Mouse (Mus musculus): Measurements from ENCODE around the gene Ganab. TPM values are rescaled to one million over a fixed set of nuclear protein-coding genes. Genes with fewer than 3 reads are reported as not detected.

Ganab gene
- polyA plus RNA-seq, 1 experiment from 2014 or later: 73.3 TPM

- Histone ChIP-seq H3K4me2 (ENCODE audit: low read length) (peak overlapping the region; percentile 33; the same call in 1 of the 2 replicates), H3K4me3 (ENCODE audit: low read depth, low read length) (no peak overlapping the region), H3K36me3 (ENCODE audit: control insufficient read depth, insufficient read depth, low read length) (peaks cover 59% of the 10 kb centered on the region), H3K27me3 (replicated peaks; ENCODE audit: control insufficient read depth, insufficient read depth, low read length) (no peaks in the 10 kb centered on the region), H3K27ac (ENCODE audit: low read depth, low read length) (no peak overlapping the region), H3K9me3 (replicated peaks; ENCODE audit: control insufficient read depth, low read length) (no peaks in the 10 kb centered on the region), H3K9ac (ENCODE audit: low read length) (peak overlapping the region; percentile 46), H3K4me1 (ENCODE audit: control insufficient read depth, insufficient read depth, low read length) (peaks cover 25% of the 10 kb centered on the region)
- 91% methylated on average over 6 of the region's 6 CpGs for WGBS
- ATAC-seq: no peak
- DNase-seq (ENCODE audit: low spot score): no peak
Measured at GRCm38 (mm10) chr19:8945251-8945650, 47.4 kb downstream of the Ganab start.

GRCm38 (mm10) chr19:8946929-8947328 lies 49.1 kb downstream of the Ganab start:
- WGBS: 95% methylated on average over 7 of the region's 7 CpGs
- H3K36me3 ChIP-seq (ENCODE audit: control insufficient read depth, insufficient read depth, low read length): peaks cover 76% of the 10 kb centered on the region
- peaks cover 21% of the 10 kb centered on the region for H3K4me1 ChIP-seq (ENCODE audit: control insufficient read depth, insufficient read depth, low read length)
- no peak for DNase-seq (ENCODE audit: low spot score)
- no peak overlapping the region for H3K4me2 ChIP-seq (ENCODE audit: low read length)
- no peaks in the 10 kb centered on the region for H3K9me3 ChIP-seq (replicated peaks; ENCODE audit: control insufficient read depth, low read length)
- no peak overlapping the region for H3K27ac ChIP-seq (ENCODE audit: low read depth, low read length)
- no peak for ATAC-seq
- H3K4me3 ChIP-seq (ENCODE audit: low read depth, low read length): no peak overlapping the region
- no peaks in the 10 kb centered on the region for H3K27me3 ChIP-seq (replicated peaks; ENCODE audit: control insufficient read depth, insufficient read depth, low read length)
- H3K9ac ChIP-seq (ENCODE audit: low read length): no peak overlapping the region

- ATAC-seq (no peak), DNase-seq (ENCODE audit: low spot score) (no peak)
- H3K4me2 ChIP-seq (ENCODE audit: low read length): no peak overlapping the region
- H3K9ac ChIP-seq (ENCODE audit: low read length): no peak overlapping the region
- H3K9me3 ChIP-seq (replicated peaks; ENCODE audit: control insufficient read depth, low read length): no peaks in the 10 kb centered on the region
- H3K4me3 ChIP-seq (ENCODE audit: low read depth, low read length): no peak overlapping the region
- peaks cover 72% of the 10 kb centered on the region for H3K36me3 ChIP-seq (ENCODE audit: control insufficient read depth, insufficient read depth, low read length)
- no peak overlapping the region for H3K27ac ChIP-seq (ENCODE audit: low read depth, low read length)
- H3K4me1 ChIP-seq (ENCODE audit: control insufficient read depth, insufficient read depth, low read length): peaks cover 19% of the 10 kb centered on the region
- WGBS: 93% methylated on average over 5 of the region's 5 CpGs
- H3K27me3 ChIP-seq (replicated peaks; ENCODE audit: control insufficient read depth, insufficient read depth, low read length): no peaks in the 10 kb centered on the region
Measured at GRCm38 (mm10) chr19:8950190-8950589, 52.3 kb downstream of the Ganab start.

DNA sequence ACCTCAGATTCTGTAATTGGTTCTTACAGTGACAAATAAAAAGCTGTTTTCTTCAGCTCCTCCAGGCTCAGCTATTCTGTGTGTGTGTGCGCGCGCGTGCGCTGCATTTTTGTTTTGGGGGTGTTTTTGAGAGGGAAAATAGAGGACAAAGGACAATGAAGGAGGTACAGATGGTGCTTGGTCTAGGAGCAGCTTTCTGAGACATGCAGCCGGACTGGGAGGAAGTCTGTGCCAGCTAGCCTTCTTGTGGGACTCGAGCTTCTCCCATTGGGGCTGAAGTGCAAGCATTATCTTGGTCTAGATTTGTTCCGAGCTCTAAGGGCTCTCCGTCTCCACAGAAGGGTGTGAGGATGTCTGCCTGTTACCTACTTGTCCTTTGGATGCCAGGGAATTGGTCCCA lies 54.4 kb downstream of the Ganab start:
- ATAC-seq (peak; percentile 31), DNase-seq (ENCODE audit: low spot score) (peak; percentile 73)
- H3K4me2 ChIP-seq (ENCODE audit: low read length): peak overlapping the region; percentile 68
- no peaks in the 10 kb centered on the region for H3K27me3 ChIP-seq (replicated peaks; ENCODE audit: control insufficient read depth, insufficient read depth, low read length)
- H3K27ac ChIP-seq (ENCODE audit: low read depth, low read length): peak overlapping the region; percentile 98
- WGBS: 38% methylated on average over 9 of the region's 9 CpGs
- H3K9me3 ChIP-seq (replicated peaks; ENCODE audit: control insufficient read depth, low read length): no peaks in the 10 kb centered on the region
- H3K4me3 ChIP-seq (ENCODE audit: low read depth, low read length): no peak overlapping the region
- H3K9ac ChIP-seq (ENCODE audit: low read length): peak overlapping the region; percentile 66
- peaks cover 68% of the 10 kb centered on the region for H3K36me3 ChIP-seq (ENCODE audit: control insufficient read depth, insufficient read depth, low read length)
- H3K4me1 ChIP-seq (ENCODE audit: control insufficient read depth, insufficient read depth, low read length): peaks cover 18% of the 10 kb centered on the region

DNA sequence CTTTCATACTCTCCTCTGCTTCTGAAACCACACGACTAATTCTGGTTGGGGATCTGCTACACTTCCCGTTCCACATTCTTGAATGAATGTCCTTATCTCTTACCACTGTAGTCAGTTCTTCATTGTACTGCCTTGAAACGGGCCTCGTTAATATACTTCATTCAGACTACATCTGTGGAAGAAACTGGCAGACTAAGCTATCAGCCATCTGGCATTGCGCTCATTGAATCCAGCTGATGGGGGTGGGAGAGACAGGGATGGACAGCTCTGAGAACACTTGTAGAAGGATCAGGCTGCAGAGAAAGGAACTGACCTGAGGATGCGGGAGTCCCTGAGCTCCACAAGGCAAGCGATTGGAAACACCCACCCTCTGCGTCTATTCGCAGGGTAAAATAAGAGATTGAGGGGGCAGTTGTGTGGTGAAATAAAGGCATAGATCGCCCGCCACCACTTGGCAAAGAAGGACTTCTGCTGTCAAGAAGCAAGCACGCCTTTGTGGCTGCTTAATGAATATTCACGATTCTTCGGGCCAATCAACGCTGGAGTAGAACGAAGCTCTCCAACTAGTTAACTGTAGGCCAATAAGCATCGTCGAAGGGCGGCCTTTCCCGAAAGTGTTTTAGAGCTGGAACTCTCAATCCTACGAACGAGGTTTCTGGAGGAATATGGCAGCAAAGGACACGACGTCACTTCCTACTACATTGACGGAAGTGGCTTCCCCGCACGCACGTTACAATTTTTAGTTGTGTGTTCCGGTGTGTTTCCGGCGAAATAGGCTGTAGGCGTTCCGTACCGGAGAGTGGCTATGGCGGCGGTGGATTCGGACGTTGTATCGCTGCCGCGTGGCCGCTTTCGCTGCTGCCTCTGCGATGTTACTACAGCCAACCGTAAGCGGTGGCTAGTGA lies 55.5 kb downstream of the Ganab start, which contains the start of gene Tut1:
Tut1 (plus strand) TSS at position 713 of the 905 bp plus-strand sequence.
- Histone ChIP-seq H3K9ac (ENCODE audit: low read length) (peak within 1 kb of the TSS; percentile 74), H3K4me3 (ENCODE audit: low read depth, low read length) (peak within 1 kb of the TSS; percentile 69), H3K36me3 (ENCODE audit: control insufficient read depth, insufficient read depth, low read length) (peaks cover 63% of the 10 kb centered on the region), H3K9me3 (replicated peaks; ENCODE audit: control insufficient read depth, low read length) (no peaks in the 10 kb centered on the region), H3K4me2 (ENCODE audit: low read length) (peak within 1 kb of the TSS; percentile 87), H3K4me1 (ENCODE audit: control insufficient read depth, insufficient read depth, low read length) (peaks cover 18% of the 10 kb centered on the region), H3K27ac (ENCODE audit: low read depth, low read length) (peak within 1 kb of the TSS; percentile 98), H3K27me3 (replicated peaks; ENCODE audit: control insufficient read depth, insufficient read depth, low read length) (no peaks in the 10 kb centered on the region)
- ATAC-seq: peak; percentile 95
- 1% methylated on average over 46 of the region's 46 CpGs for WGBS
- DNase-seq (ENCODE audit: low spot score): peak; percentile 100

GRCm38 (mm10) chr19:8954171-8954570 lies 56.3 kb downstream of the Ganab start:
- peaks cover 61% of the 10 kb centered on the region for H3K36me3 ChIP-seq (ENCODE audit: control insufficient read depth, insufficient read depth, low read length)
- no peaks in the 10 kb centered on the region for H3K9me3 ChIP-seq (replicated peaks; ENCODE audit: control insufficient read depth, low read length)
- ATAC-seq: no peak
- H3K27ac ChIP-seq (ENCODE audit: low read depth, low read length): peak overlapping the region; percentile 98
- 5% methylated on average over 9 of the region's 9 CpGs for WGBS
- H3K4me3 ChIP-seq (ENCODE audit: low read depth, low read length): peak overlapping the region; percentile 69
- no peak for DNase-seq (ENCODE audit: low spot score)
- H3K4me2 ChIP-seq (ENCODE audit: low read length): peak overlapping the region; percentile 87
- H3K9ac ChIP-seq (ENCODE audit: low read length): peak overlapping the region; percentile 74
- no peaks in the 10 kb centered on the region for H3K27me3 ChIP-seq (replicated peaks; ENCODE audit: control insufficient read depth, insufficient read depth, low read length)
- H3K4me1 ChIP-seq (ENCODE audit: control insufficient read depth, insufficient read depth, low read length): peaks cover 18% of the 10 kb centered on the region

GRCm38 (mm10) chr19:8962256-8962655 lies 64.4 kb downstream of the Ganab start:
- Histone ChIP-seq H3K27me3 (replicated peaks; ENCODE audit: control insufficient read depth, insufficient read depth, low read length) (no peaks in the 10 kb centered on the region), H3K27ac (ENCODE audit: low read depth, low read length) (no peak overlapping the region), H3K4me3 (ENCODE audit: low read depth, low read length) (no peak overlapping the region), H3K36me3 (ENCODE audit: control insufficient read depth, insufficient read depth, low read length) (peaks cover 81% of the 10 kb centered on the region), H3K9ac (ENCODE audit: low read length) (no peak overlapping the region), H3K4me1 (ENCODE audit: control insufficient read depth, insufficient read depth, low read length) (peaks cover 8% of the 10 kb centered on the region), H3K9me3 (replicated peaks; ENCODE audit: control insufficient read depth, low read length) (no peaks in the 10 kb centered on the region), H3K4me2 (ENCODE audit: low read length) (no peak overlapping the region)
- ATAC-seq: no peak
- WGBS: 83% methylated on average over 2 of the region's 2 CpGs
- DNase-seq (ENCODE audit: low spot score): no peak

- H3K4me2 ChIP-seq (ENCODE audit: low read length): no peak overlapping the region
- peaks cover 10% of the 10 kb centered on the region for H3K4me1 ChIP-seq (ENCODE audit: control insufficient read depth, insufficient read depth, low read length)
- ATAC-seq (no peak), DNase-seq (ENCODE audit: low spot score) (no peak)
- no peaks in the 10 kb centered on the region for H3K27me3 ChIP-seq (replicated peaks; ENCODE audit: control insufficient read depth, insufficient read depth, low read length)
- no peak overlapping the region for H3K9ac ChIP-seq (ENCODE audit: low read length)
- H3K4me3 ChIP-seq (ENCODE audit: low read depth, low read length): no peak overlapping the region
- 93% methylated on average over 11 of the region's 11 CpGs for WGBS
- H3K9me3 ChIP-seq (replicated peaks; ENCODE audit: control insufficient read depth, low read length): no peaks in the 10 kb centered on the region
- peaks cover 73% of the 10 kb centered on the region for H3K36me3 ChIP-seq (ENCODE audit: control insufficient read depth, insufficient read depth, low read length)
- H3K27ac ChIP-seq (ENCODE audit: low read depth, low read length): no peak overlapping the region
Measured at GRCm38 (mm10) chr19:8965075-8965474, 67.2 kb downstream of the Ganab start.

DNA sequence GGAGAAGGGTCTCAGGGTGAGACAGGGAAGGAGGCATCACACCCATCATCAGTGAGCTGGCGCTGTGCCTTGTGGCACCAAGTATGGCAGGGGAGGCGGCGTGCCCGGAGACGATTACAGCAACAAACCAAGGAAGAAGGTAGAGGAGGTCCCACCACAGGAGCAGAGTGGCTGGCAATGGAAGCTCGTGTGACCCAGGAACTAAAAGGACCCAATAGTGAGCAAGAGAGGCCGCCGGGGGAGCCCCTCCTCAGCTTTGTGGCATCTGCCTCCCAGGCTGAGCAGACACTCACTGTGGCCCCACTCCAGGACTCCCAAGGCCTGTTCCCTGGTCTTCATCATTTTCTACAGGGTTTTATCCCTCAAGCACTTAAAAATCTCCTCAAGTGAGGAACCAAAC lies 67.9 kb downstream of the Ganab start:
- no peaks in the 10 kb centered on the region for H3K27me3 ChIP-seq (replicated peaks; ENCODE audit: control insufficient read depth, insufficient read depth, low read length)
- no peak overlapping the region; the same call in 1 of the 2 replicates for H3K27ac ChIP-seq (ENCODE audit: low read depth, low read length)
- peaks cover 10% of the 10 kb centered on the region for H3K4me1 ChIP-seq (ENCODE audit: control insufficient read depth, insufficient read depth, low read length)
- H3K9ac ChIP-seq (ENCODE audit: low read length): peak overlapping the region; percentile 62; the same call in 1 of the 2 replicates
- 78% methylated on average over 8 of the region's 8 CpGs for WGBS
- peaks cover 73% of the 10 kb centered on the region for H3K36me3 ChIP-seq (ENCODE audit: control insufficient read depth, insufficient read depth, low read length)
- H3K9me3 ChIP-seq (replicated peaks; ENCODE audit: control insufficient read depth, low read length): no peaks in the 10 kb centered on the region
- H3K4me3 ChIP-seq (ENCODE audit: low read depth, low read length): peak overlapping the region; percentile 80; the same call in 1 of the 2 replicates
- no peak for ATAC-seq
- H3K4me2 ChIP-seq (ENCODE audit: low read length): peak overlapping the region; percentile 60
- DNase-seq (ENCODE audit: low spot score): no peak
